Mouse (Mus musculus) liver, postnatal 0 days (tissue): ENCODE data around the gene Gm9964. TPM values are rescaled to one million over a fixed set of nuclear protein-coding genes. Genes with fewer than 3 reads are reported as not detected.

Experiments used
- ATAC-seq: fragments of 200-750 bp; cut with Nextera tagmentation; 2 replicates; pipeline ENCODE4 v1.8.0; 2017; ENCODE audit warnings: mild to moderate bottlenecking, moderate library complexity
- DNase-seq: peaks from one replicate; pipeline ENCODE4 v3.0.0-alpha.2; 2016
- H3K27ac ChIP-seq: fragments of 300-500 bp; sonication (generic); 2 replicates; pipeline ENCODE4 v1.5.1; 2014; ENCODE audit warnings: antibody characterized with exemption, moderate library complexity, mild to moderate bottlenecking, low read depth
- H3K27me3 ChIP-seq: fragments of 300-500 bp; sonication (generic); 2 replicates; pipeline ENCODE4 v1.6.1; 2014; ENCODE audit warnings: low read length, control low read depth, mixed read lengths; ENCODE audit not compliant: insufficient read depth
- H3K36me3 ChIP-seq: fragments of 300-500 bp; sonication (generic); replicated peaks from 2 replicates; pipeline ENCODE4 v1.6.1; 2014; ENCODE audit warnings: mild to moderate bottlenecking, control low read depth, low read length, moderate library complexity, mixed read lengths; ENCODE audit not compliant: insufficient read depth
- H3K4me1 ChIP-seq: fragments of 300-500 bp; sonication (generic); 2 replicates; pipeline ENCODE4 v1.6.1; 2014; ENCODE audit warnings: antibody characterized with exemption, mild to moderate bottlenecking, control low read depth; ENCODE audit not compliant: insufficient read depth
- H3K4me2 ChIP-seq: fragments of 300-500 bp; sonication (generic); 2 replicates; pipeline ENCODE4 v1.6.1; 2014; ENCODE audit warnings: low read depth, mild to moderate bottlenecking, low read length, moderate library complexity, mixed read lengths
- H3K4me3 ChIP-seq: fragments of 300-500 bp; sonication (generic); 2 replicates; pipeline ENCODE4 v1.5.1; 2014; ENCODE audit warnings: low read depth, low read length
- H3K9ac ChIP-seq: fragments of 300-500 bp; sonication (generic); replicated peaks from 2 replicates; pipeline ENCODE4 v1.6.1; 2014; ENCODE audit warnings: mild to moderate bottlenecking, moderate library complexity
- H3K9me3 ChIP-seq: fragments of 300-500 bp; sonication (generic); 2 replicates; pipeline ENCODE4 v1.6.1; 2016; ENCODE audit warnings: mild to moderate bottlenecking, control low read depth, low read length, mixed read lengths
- CTCF ChIP-seq: sonication (generic); IDR thresholded peaks from 2 replicates; pipeline ENCODE4 v1.5.1; 2016; ENCODE audit warnings: antibody characterized with exemption, low read depth
- EP300 ChIP-seq: IDR thresholded peaks from 2 replicates; pipeline ENCODE4 v1.6.1; 2016; ENCODE audit warnings: antibody characterized with exemption, low read depth, mild to moderate bottlenecking
- WGBS: fragments of 180-500 bp; shearing (Covaris S2); extraction: QIAGEN DNeasy Blood & Tissue Kit; methylation state at CpG from one replicate; pipeline ENCODE4 v1.1.7; 2014; ENCODE audit not compliant: insufficient replicate concordance; 5-methylcytosine and 5-hydroxymethylcytosine counted together
- polyA plus RNA-seq: library from polyadenylated mRNA; unstranded; fragments of >200 nt; fragmentation: Nextera tagmentation; extraction: Ambion mirVana; gene quantifications from 2 replicates; pipeline ENCODE4 v1.2.1, GENCODE M21; 2015

The Gm9964 gene
- polyA plus RNA-seq, 1 experiment from 2014 or later, result not detected

DNA sequence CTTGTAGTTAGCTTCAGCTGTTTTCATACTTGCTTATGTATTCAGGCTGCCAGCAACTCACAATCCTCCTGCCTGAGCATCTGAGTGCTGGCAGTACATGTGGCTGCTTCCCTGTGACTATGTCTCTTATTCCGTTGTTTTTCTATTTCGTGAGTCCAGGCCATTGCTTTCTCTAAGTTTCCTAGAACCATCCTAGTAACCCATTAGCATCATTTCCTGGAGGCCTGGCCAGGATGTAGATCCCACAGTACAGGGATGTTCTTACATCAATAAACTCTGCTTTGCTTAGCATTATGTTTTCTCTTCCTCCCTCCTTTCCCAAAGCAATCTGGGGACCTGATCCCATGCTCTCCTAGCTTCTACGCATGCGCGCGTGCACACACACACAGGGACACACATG, 38.4 kb upstream of the Gm9964 start:
- 85% methylated on average over 6 of the region's 6 CpGs for WGBS
- H3K4me2 ChIP-seq, result no peak overlapping the region
- no peaks in the 10 kb centered on the region for H3K36me3 ChIP-seq
- H3K9me3 ChIP-seq, result no peaks in the 10 kb centered on the region
- H3K4me3 ChIP-seq, result no peak overlapping the region
- ATAC-seq (no peak), DNase-seq (no peak)
- no peaks in the 10 kb centered on the region for H3K27me3 ChIP-seq
- no peak overlapping the region for H3K27ac ChIP-seq
- H3K4me1 ChIP-seq, result peaks cover 3% of the 10 kb centered on the region
- H3K9ac ChIP-seq, result no peak overlapping the region
- TF ChIP-seq CTCF (no peak), EP300 (no peak)

DNA sequence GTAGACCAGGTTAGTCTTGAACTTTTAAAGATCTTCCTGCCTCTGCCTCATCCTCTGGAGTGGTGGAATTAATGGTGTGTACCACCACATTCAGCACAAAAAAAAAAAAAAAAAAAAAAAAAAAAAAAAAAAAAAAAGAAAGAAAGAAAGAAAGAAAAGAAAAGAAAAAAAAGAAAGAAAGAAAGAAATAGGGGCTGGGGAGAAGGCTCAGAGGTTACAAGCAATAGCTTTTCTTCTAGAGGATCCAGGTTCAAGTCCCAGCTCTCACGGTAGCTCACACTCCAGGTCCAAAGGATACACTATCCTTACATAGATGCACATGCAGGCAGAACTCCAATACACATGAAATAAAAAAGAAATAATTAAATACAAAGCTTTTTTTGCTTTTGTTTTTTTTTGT, 32.9 kb upstream of the Gm9964 start:
- Histone ChIP-seq H3K9ac (no peak overlapping the region), H3K27me3 (no peaks in the 10 kb centered on the region), H3K9me3 (no peaks in the 10 kb centered on the region), H3K4me1 (no peaks in the 10 kb centered on the region), H3K4me2 (no peak overlapping the region), H3K36me3 (no peaks in the 10 kb centered on the region), H3K4me3 (no peak overlapping the region), H3K27ac (no peak overlapping the region)
- TF ChIP-seq CTCF (no peak), EP300 (no peak)
- DNase-seq (no peak), ATAC-seq (no peak)
- 100% methylated on average over 1 of the region's 1 CpGs for WGBS

DNA sequence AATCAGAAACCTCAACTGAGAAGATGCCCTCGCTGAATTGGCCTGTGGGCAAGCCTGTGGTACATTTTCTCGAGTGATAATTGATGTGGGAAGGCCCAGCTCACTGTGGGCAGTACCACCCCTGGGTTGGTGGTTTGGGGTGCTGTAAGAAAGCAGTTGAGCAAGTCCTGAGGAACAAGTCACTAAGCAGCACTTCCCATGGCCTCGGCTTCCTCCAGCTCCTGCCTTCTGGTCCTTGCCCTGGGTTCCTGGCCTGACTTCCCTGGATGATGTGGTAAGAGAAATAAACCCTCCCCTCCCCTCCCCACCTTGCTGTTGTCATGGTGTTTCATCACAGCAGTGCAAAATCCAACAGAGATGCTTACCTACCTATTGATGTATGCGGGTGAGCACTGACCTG, 31.4 kb upstream of the Gm9964 start:
- no peak overlapping the region for H3K27ac ChIP-seq
- TF ChIP-seq CTCF (no peak), EP300 (no peak)
- no peaks in the 10 kb centered on the region for H3K4me1 ChIP-seq
- H3K36me3 ChIP-seq, result no peaks in the 10 kb centered on the region
- no peaks in the 10 kb centered on the region for H3K9me3 ChIP-seq
- no peaks in the 10 kb centered on the region for H3K27me3 ChIP-seq
- WGBS, result 66% methylated on average over 4 of the region's 4 CpGs
- H3K9ac ChIP-seq, result no peak overlapping the region
- H3K4me3 ChIP-seq, result no peak overlapping the region
- no peak overlapping the region for H3K4me2 ChIP-seq
- ATAC-seq (peak; percentile 64; the same call in 1 of the 2 replicates), DNase-seq (no peak)

DNA sequence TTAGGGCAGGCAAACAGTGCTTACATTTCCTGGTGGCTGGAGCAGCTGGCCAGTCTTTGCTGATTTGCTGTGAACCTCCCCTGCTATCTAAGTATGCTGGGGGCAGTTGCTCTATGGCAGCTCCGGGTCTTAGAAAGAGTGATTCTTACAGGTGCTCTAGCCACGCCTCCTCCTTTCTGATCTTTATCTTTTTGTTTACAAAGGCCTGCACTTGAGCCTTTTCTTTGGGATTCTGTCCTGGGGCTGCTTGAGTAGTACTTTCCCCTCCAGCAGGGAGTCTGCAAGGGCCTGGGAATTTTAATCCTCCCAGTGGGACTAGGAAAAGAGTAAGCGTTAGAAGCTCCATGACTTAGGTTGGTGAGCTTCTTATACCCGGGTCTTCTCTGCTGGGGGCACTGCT, 30.4 kb upstream of the Gm9964 start:
- Histone ChIP-seq H3K9ac (no peak overlapping the region), H3K36me3 (no peaks in the 10 kb centered on the region), H3K4me2 (no peak overlapping the region), H3K4me3 (no peak overlapping the region), H3K9me3 (no peaks in the 10 kb centered on the region), H3K4me1 (no peaks in the 10 kb centered on the region), H3K27me3 (no peaks in the 10 kb centered on the region), H3K27ac (no peak overlapping the region)
- 54% methylated on average over 4 of the region's 4 CpGs for WGBS
- DNase-seq (no peak), ATAC-seq (no peak)
- TF ChIP-seq EP300, result no peak
- TF ChIP-seq CTCF, result no peak

DNA sequence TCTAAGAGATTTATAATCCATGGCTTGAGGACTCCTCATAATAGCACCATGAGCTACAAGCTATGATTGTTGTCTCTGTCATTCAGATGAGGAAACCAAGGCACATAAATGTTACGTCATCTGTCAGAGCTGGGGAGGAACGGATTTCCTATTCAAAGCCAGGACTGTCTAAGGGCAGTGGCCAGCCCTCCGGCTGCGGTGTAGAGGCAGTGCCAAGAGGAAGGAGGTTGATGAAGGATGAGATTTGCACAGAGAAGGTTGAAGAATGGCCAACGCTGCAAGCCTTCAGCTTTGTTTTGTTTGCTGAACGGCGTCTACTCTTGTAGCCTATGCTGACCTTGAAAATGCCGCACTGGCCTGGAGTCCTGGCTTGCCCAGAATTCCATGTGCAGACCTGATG, 29.0 kb upstream of the Gm9964 start:
- 34% methylated on average over 8 of the region's 8 CpGs for WGBS
- no peak for DNase-seq

DNA sequence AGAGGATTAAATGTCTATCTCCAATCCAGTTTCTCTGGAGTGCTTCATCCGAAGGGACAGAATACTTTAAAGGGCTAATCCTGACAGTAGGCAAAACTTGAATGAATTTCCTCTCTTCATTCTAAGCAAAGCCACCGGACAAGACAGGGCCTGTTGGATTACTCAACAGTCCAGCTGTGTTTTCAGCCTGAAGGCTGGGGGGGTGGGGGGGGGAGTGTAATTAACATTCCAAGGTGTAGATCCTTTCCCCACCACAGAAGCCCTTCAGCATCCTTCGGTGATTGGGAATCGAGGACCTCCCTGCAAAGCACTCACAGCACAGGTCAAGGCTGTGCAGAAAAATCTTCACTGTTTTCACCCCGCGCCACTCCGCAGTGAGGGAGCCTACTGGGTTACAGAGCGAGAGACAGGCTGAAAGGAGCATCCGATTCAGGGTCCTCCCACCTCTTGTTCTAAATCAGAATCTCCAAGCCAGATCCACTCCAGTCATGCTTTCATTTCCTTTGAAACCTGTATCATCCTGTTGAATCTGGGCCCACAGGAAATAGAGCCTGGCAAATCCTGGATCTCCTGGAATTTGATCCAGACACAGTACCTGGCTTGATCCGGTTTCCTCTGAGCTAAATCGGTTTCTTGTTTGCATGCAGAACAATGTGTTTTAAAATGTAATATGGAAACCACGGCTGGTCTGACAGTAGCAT, 27.4 kb upstream of the Gm9964 start:
- no peak overlapping the region for H3K4me2 ChIP-seq
- H3K27me3 ChIP-seq, result no peaks in the 10 kb centered on the region
- ATAC-seq (no peak), DNase-seq (no peak)
- no peak overlapping the region for H3K4me3 ChIP-seq
- 75% methylated on average over 12 of the region's 12 CpGs for WGBS
- H3K9me3 ChIP-seq, result no peaks in the 10 kb centered on the region
- H3K27ac ChIP-seq, result no peak overlapping the region
- H3K4me1 ChIP-seq, result no peaks in the 10 kb centered on the region
- TF ChIP-seq CTCF (no peak), EP300 (no peak)
- no peaks in the 10 kb centered on the region for H3K36me3 ChIP-seq
- no peak overlapping the region for H3K9ac ChIP-seq

More for the DNA sequence above, 29.0 kb upstream of the Gm9964 start:
- H3K36me3 ChIP-seq, result no peaks in the 10 kb centered on the region
- no peak for ATAC-seq
- no peaks in the 10 kb centered on the region for H3K27me3 ChIP-seq
- no peak overlapping the region for H3K4me2 ChIP-seq
- no peaks in the 10 kb centered on the region for H3K4me1 ChIP-seq
- no peak overlapping the region for H3K27ac ChIP-seq
- H3K4me3 ChIP-seq, result no peak overlapping the region
- TF ChIP-seq CTCF, result no peak
- no peak for TF ChIP-seq EP300
- no peak overlapping the region for H3K9ac ChIP-seq
- no peaks in the 10 kb centered on the region for H3K9me3 ChIP-seq

DNA sequence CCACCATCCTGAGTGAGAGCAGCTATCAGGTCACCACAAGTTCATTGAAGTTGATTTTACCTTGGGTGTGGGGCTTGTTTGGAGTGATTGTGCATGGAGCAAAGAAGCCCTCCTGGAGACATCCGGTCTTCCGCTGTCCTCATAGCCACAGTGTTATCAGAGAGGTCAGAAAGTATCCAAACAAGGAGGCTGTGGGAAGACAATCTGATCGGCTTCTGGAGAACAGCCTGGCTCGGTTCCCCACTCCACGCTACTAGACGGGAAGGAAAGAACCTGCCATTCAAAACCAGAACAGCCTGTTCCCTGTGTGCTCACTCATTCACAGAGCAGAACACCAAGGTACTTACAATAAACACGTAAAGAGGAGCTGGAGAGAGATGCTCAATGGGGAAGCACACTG, 23.1 kb upstream of the Gm9964 start:
- DNase-seq (no peak), ATAC-seq (no peak)
- H3K27me3 ChIP-seq, result no peaks in the 10 kb centered on the region
- no peak overlapping the region for H3K4me2 ChIP-seq
- H3K4me3 ChIP-seq, result no peak overlapping the region
- no peaks in the 10 kb centered on the region for H3K9me3 ChIP-seq
- H3K36me3 ChIP-seq, result no peaks in the 10 kb centered on the region
- no peak overlapping the region for H3K27ac ChIP-seq
- no peaks in the 10 kb centered on the region for H3K4me1 ChIP-seq
- H3K9ac ChIP-seq, result no peak overlapping the region
- TF ChIP-seq EP300 (no peak), CTCF (no peak)
- WGBS, result 62% methylated on average over 7 of the region's 7 CpGs
